Mouse (Mus musculus) stomach, postnatal 0 days (tissue): Measurements from ENCODE around the gene Zbed6.
"Not testable (repeated sequence)": the region's sequence is repeated elsewhere in the genome, so short reads cannot be mapped to it uniquely, and the experiment has no call there.

Experiments
- CTCF ChIP-seq: IDR thresholded peaks from 2 replicates; pipeline ENCODE4 v1.5.1; 2016; ENCODE audit warnings: antibody characterized with exemption, low read depth, mild to moderate bottlenecking, moderate library complexity
- EP300 ChIP-seq: optimal IDR thresholded peaks from 2 replicates; pipeline ENCODE3; 2016; ENCODE audit warnings: antibody characterized with exemption

- peak; percentile 70 for TF ChIP-seq CTCF
- not testable (repeated sequence) for TF ChIP-seq EP300
These were observed 41.1 kb upstream of the Zbed6 start for GRCm38 (mm10) chr1:133701824-133702223.
